In the genomic region with DNA sequence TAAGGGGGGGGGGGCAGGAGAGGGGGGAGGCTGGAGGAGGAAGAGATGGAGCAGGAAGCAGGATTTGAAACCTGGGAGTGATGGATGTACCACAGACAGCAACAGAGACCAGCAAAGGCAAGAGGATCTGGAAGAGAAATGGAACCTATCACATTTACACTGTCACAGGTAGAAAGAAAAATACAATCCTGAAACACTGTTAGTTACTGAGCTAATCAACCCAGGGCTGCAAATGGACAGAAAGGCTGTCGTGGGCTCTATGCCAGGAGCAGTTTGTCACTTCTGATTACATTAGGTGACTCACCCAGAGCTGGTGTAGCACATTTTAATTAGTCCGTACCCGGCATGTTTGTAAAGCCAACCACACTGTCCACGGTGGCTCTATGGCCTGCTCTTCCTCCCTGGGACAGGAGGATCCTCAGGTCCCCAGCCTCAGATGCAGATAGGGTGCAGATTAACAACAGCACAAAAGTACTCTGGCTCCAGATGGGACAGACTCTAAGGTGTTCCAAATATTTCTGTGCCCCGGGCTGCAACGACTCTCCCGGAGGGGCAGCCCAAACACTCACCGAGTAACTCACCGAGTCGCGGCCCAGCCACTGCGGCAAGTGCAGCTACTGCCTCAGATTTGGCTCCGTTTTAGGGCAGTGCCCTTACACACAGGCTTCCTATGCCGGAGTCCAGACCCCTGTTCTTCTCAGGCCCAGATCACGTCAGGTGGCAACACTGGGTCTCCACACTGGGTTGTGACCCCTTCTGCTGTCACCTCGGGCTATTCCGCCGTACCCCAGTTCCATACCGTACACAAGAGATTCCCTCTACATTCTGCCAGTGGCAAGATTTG, we compare ENCODE assay signal across 12 mouse cellular contexts. TPM values are rescaled to one million over a fixed set of nuclear protein-coding genes. Genes with fewer than 3 reads are reported as not detected.
DNase-seq lines count a peak whose midpoint lies in the region; ATAC-seq lines count a peak whose summit lies in the region.
"Had no signal": no experiment of that assay in that cellular context is flagged by ENCODE, and none has a peak within 500 bp of the region (broad histone marks: within the 10 kb centered on the region; RNA-seq: fewer than 3 reads in every experiment).

No protein-coding gene starts in this region.

- peaks cover 24% of the 10 kb centered on the region for H3K4me1 ChIP-seq in kidney, embryonic 16.5 days (ENCODE audit: insufficient read depth, low read length)
- peaks cover 43% of the 10 kb centered on the region for H3K4me1 ChIP-seq in forebrain, embryonic 15.5 days
- peaks cover 12% of the 10 kb centered on the region for H3K4me1 ChIP-seq in neural tube, embryonic 14.5 days (ENCODE audit: control insufficient read depth, insufficient read depth, low read length)

- H3K27me3 ChIP-seq in kidney, embryonic 16.5 days (ENCODE audit: insufficient read depth, low read length), result no peaks in the 10 kb centered on the region; the same call in 1 of the 2 replicates
- H3K27me3 ChIP-seq in forebrain, embryonic 15.5 days, result no peaks in the 10 kb centered on the region
- no peaks in the 10 kb centered on the region for H3K27me3 ChIP-seq in neural tube, embryonic 14.5 days (ENCODE audit: control insufficient read depth, insufficient read depth, low read length)

- H3K27ac ChIP-seq in kidney, embryonic 16.5 days (ENCODE audit: low read length), result no peak overlapping the region
- H3K27ac ChIP-seq in forebrain, embryonic 15.5 days (replicated peaks), result peak overlapping the region; percentile 50
- no peak overlapping the region for H3K27ac ChIP-seq in neural tube, embryonic 14.5 days (ENCODE audit: low read depth, low read length)
- H3K27ac ChIP-seq: liver, embryonic 13.5 days had no signal

- H3K4me2 ChIP-seq in kidney, embryonic 16.5 days (replicated peaks; ENCODE audit: low read depth, low read length), result no peak overlapping the region
- peak overlapping the region; percentile 2; the same call in 1 of the 2 replicates for H3K4me2 ChIP-seq in forebrain, embryonic 15.5 days (replicated peaks)
- no peak overlapping the region for H3K4me2 ChIP-seq in neural tube, embryonic 14.5 days (ENCODE audit: low read depth, low read length)
- H3K4me2 ChIP-seq: liver, embryonic 13.5 days had no signal

- no peak overlapping the region for H3K4me3 ChIP-seq in kidney, embryonic 16.5 days (ENCODE audit: low read length)
- no peak overlapping the region for H3K4me3 ChIP-seq in forebrain, embryonic 15.5 days
- H3K4me3 ChIP-seq in neural tube, embryonic 14.5 days (ENCODE audit: low read depth, low read length), result no peak overlapping the region
- H3K4me3 ChIP-seq: erythroblast, embryonic 14.5 days; liver, embryonic 13.5 days had no signal

- H3K9me3 ChIP-seq in kidney, embryonic 16.5 days (ENCODE audit: low read length), result peaks cover 4% of the 10 kb centered on the region; the same call in 1 of the 2 replicates
- H3K9me3 ChIP-seq in forebrain, embryonic 15.5 days, result no peaks in the 10 kb centered on the region
- H3K9me3 ChIP-seq in neural tube, embryonic 14.5 days (ENCODE audit: control insufficient read depth, low read length), result no peaks in the 10 kb centered on the region
- H3K9me3 ChIP-seq: liver, embryonic 13.5 days had no signal

- 76% methylated on average over 19 of the region's 19 CpGs for WGBS in kidney, embryonic 16.5 days
- 51% methylated on average over 19 of the region's 19 CpGs for WGBS in forebrain, embryonic 15.5 days
- WGBS in neural tube, embryonic 14.5 days, result 75% methylated on average over 19 of the region's 19 CpGs

- peak; percentile 33; the same call in 1 of the 2 replicates for ATAC-seq in kidney, embryonic 16.5 days (ENCODE audit: low FRiP score, low TSS enrichment)
- ATAC-seq in forebrain, embryonic 15.5 days (replicated peaks), result peak; percentile 53
- ATAC-seq in neural tube, embryonic 14.5 days (ENCODE audit: low read depth), result peak; percentile 55; the same call in 1 of the 2 replicates

- H3K36me3 ChIP-seq in kidney, embryonic 16.5 days (ENCODE audit: insufficient read depth, low read length), result no peaks in the 10 kb centered on the region
- no peaks in the 10 kb centered on the region for H3K36me3 ChIP-seq in forebrain, embryonic 15.5 days
- no peaks in the 10 kb centered on the region for H3K36me3 ChIP-seq in neural tube, embryonic 14.5 days (ENCODE audit: control insufficient read depth, insufficient read depth, low read length)
- H3K36me3 ChIP-seq: liver, embryonic 13.5 days had no signal

- H3K9ac ChIP-seq in kidney, embryonic 16.5 days (replicated peaks; ENCODE audit: low read length), result no peak overlapping the region
- no peak overlapping the region for H3K9ac ChIP-seq in forebrain, embryonic 15.5 days (replicated peaks)
- H3K9ac ChIP-seq in neural tube, embryonic 14.5 days (replicated peaks; ENCODE audit: low read depth, low read length), result no peak overlapping the region
- H3K9ac ChIP-seq: liver, embryonic 13.5 days had no signal

- DNase-seq in adrenal gland, adult 2 months, result peak; percentile 53
- DNase-seq in adrenal gland, adult 18-20 months (ENCODE audit: low spot score in 2 of 2), result no peak
- DNase-seq in kidney, adult 9 months, result no peak
- DNase-seq in kidney, adult 11 months, result no peak
- DNase-seq in thymus, postnatal 14 days, result no peak
- DNase-seq: cerebellum, adult 8-10 months; liver, embryonic 13.5 days; thymus, postnatal 25 days had no signal

RNA-seq across cellular contexts. Expression of a gene that starts 28.6 kb away (rescaled TPM):
- 10 to 100 TPM; 64.4 to 74.2 TPM for total RNA-seq in adrenal gland, adult 2 months (2021)
- polyA plus RNA-seq in adrenal gland, adult 2 months (2012; rRNA removed), result 384 and 451 TPM in 2 replicates
- 10 to 100 TPM; 69.0 to 69.7 TPM for total RNA-seq in adrenal gland, adult 18-20 months (2021)
- 64.5 and 68.4 TPM in 2 replicates for polyA plus RNA-seq in kidney, embryonic 16.5 days (2015; fragmentation: Nextera tagmentation; extraction: Ambion mirVana)
- 97.7 and 106 TPM in 2 replicates for polyA plus RNA-seq in forebrain, embryonic 15.5 days (2015; fragmentation: Nextera tagmentation; extraction: Ambion mirVana)
- polyA plus RNA-seq in neural tube, embryonic 14.5 days (2014; fragmentation: Nextera tagmentation; extraction: Ambion mirVana), result 103 and 108 TPM in 2 replicates
